Mouse (Mus musculus) brain, embryonic 14.5 days (tissue): ENCODE results near the gene Jazf1.

Experiments
- CTCF ChIP-seq: fragments of 200-500 bp; IDR thresholded peaks from 2 replicates; pipeline ENCODE4 v1.5.1; 2012; ENCODE audit warnings: inconsistent platforms, mild to moderate bottlenecking, moderate library complexity, borderline replicate concordance; ENCODE audit not compliant: insufficient read depth, insufficient read length; ENCODE audit errors: extremely low read depth
- POLR2A ChIP-seq: fragments of 200-500 bp; IDR thresholded peaks from 2 replicates; pipeline ENCODE4 v1.6.1; 2012; ENCODE audit warnings: mild to moderate bottlenecking, inconsistent platforms, borderline replicate concordance; ENCODE audit not compliant: poor library complexity, insufficient read depth, insufficient read length, severe bottlenecking; ENCODE audit errors: extremely low read depth

DNA sequence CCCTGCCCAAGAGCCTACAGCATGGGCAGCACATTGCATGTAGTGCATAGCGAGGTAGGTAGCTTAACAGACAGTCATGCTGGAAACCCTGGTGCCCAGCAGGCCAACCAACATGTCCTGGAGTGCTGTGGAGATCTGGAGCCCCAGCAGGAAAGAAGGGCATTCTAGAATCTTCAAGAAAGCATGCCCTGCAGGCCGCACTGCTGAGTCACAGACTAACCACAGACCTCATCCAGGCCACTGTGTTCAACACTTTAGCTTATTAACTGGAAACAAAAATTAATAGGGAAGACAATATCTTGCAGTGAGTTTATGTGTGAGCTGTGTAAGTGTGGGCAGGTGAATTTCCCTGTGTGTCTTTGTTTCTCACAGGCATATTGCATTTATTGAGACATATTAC, 222.1 kb downstream of the Jazf1 start:
- TF ChIP-seq CTCF (no peak), POLR2A (no peak)
